Mouse (Mus musculus) MEL (cell line): ENCODE measurements at regions not wholly inside any gene's neighbourhood (a gene's known extent, or its start where the extent isn't known, plus 50 kb on each side); places are given as distances from the start of the nearest gene placed in this dataset.

Source experiments
- DNase-seq: peaks from one replicate; pipeline ENCODE4 v3.0.0; 2011; ENCODE audit warnings: low read depth, low spot score
- H3K27ac ChIP-seq: 2 replicates; pipeline ENCODE4 v1.5.1; 2012; ENCODE audit warnings: low read depth, mild to moderate bottlenecking, control low read depth, low read length, moderate library complexity; ENCODE audit not compliant: control insufficient read depth
- H3K27me3 ChIP-seq, 2 experiments: fragments of 150-350 bp in 1 of 2; sonication (generic) in 1 of 2; 2 replicates each; pipeline ENCODE4 v1.6.1; 2012; ENCODE audit warnings: low read length in 2 of 2, mild to moderate bottlenecking in 2 of 2, improper control_type of control experiment in 1 of 2, moderate library complexity in 1 of 2; ENCODE audit not compliant: insufficient read depth in 2 of 2, control insufficient read depth in 1 of 2
- H3K36me3 ChIP-seq, 2 experiments: 2 replicates each; pipeline ENCODE4 v1.6.1; 2012 to 2014; ENCODE audit warnings: low read length in 2 of 2, improper control_type of control experiment in 1 of 2, inconsistent platforms in 1 of 2, mild to moderate bottlenecking in 1 of 2; ENCODE audit not compliant: insufficient read depth in 2 of 2, control insufficient read depth in 1 of 2
- H3K4me1 ChIP-seq, 2 experiments: fragments of 150-350 bp in 1 of 2; sonication (generic) in 1 of 2; 2 replicates each; pipeline ENCODE4 v1.6.1; 2012; ENCODE audit warnings: low read length in 2 of 2, improper control_type of control experiment in 1 of 2, mild to moderate bottlenecking in 1 of 2; ENCODE audit not compliant: insufficient read depth in 2 of 2, control insufficient read depth in 1 of 2
- H3K4me3 ChIP-seq, 2 experiments: fragments of 150-350 bp in 1 of 2; sonication (generic) in 1 of 2; 2 replicates each; pipeline ENCODE4 v1.5.1; 2012; ENCODE audit warnings: low read depth in 2 of 2, low read length in 2 of 2, mild to moderate bottlenecking in 2 of 2, moderate library complexity in 2 of 2, control low read depth in 1 of 2, improper control_type of control experiment in 1 of 2; ENCODE audit not compliant: control insufficient read depth in 1 of 2, insufficient read depth in 1 of 2
- H3K79me2 ChIP-seq: 2 replicates; pipeline ENCODE4 v1.6.1; 2012; ENCODE audit warnings: mild to moderate bottlenecking, low read length, moderate library complexity; ENCODE audit not compliant: control insufficient read depth, poor library complexity, insufficient read depth
- H3K9ac ChIP-seq: 2 replicates; pipeline ENCODE4 v1.6.1; 2012; ENCODE audit warnings: low read depth, mild to moderate bottlenecking, control low read depth, low read length, moderate library complexity; ENCODE audit not compliant: control insufficient read depth, poor library complexity, severe bottlenecking
- H3K9me3 ChIP-seq: fragments of 150-350 bp; sonication (generic); replicated peaks from 2 replicates; pipeline ENCODE4 v1.6.1; 2012; ENCODE audit warnings: mild to moderate bottlenecking, low read length, improper control_type of control experiment, moderate library complexity; ENCODE audit not compliant: insufficient read depth
- BHLHE40 ChIP-seq: IDR thresholded peaks from 2 replicates; pipeline ENCODE4 v1.6.1; 2012; ENCODE audit warnings: low read depth, mild to moderate bottlenecking, inconsistent platforms, low read length, improper control_type of control experiment, borderline replicate concordance
- CHD2 ChIP-seq: IDR thresholded peaks from 2 replicates; pipeline ENCODE4 v1.6.1; 2011; ENCODE audit warnings: low read length, improper control_type of control experiment
- CTCF ChIP-seq, 3 experiments: IDR thresholded peaks in 2 of 3; conservative IDR thresholded peaks in 1 of 3; 2 replicates each; pipeline ENCODE4 v1.5.1; 2011 to 2012; ENCODE audit warnings: low read length in 3 of 3, low read depth in 2 of 3, mild to moderate bottlenecking in 2 of 3, improper control_type of control experiment in 1 of 3, inconsistent platforms in 1 of 3, mixed read lengths in 1 of 3, moderate library complexity in 1 of 3; ENCODE audit not compliant: control insufficient read depth in 1 of 3, insufficient read depth in 1 of 3, poor library complexity in 1 of 3, severe bottlenecking in 1 of 3
- E2F4 ChIP-seq: IDR thresholded peaks from 2 replicates; pipeline ENCODE4 v1.6.1; 2011; ENCODE audit warnings: low read depth, low read length, improper control_type of control experiment, borderline replicate concordance
- ELF1 ChIP-seq: IDR thresholded peaks from 2 replicates; pipeline ENCODE4 v1.6.1; 2014; ENCODE audit warnings: low read depth, mild to moderate bottlenecking, inconsistent platforms, low read length, improper control_type of control experiment, moderate library complexity
- ETS1 ChIP-seq: IDR thresholded peaks from 2 replicates; pipeline ENCODE4 v1.6.1; 2012; ENCODE audit warnings: low read depth, mild to moderate bottlenecking, inconsistent platforms, low read length, improper control_type of control experiment, moderate library complexity
- HCFC1 ChIP-seq: IDR thresholded peaks from 2 replicates; pipeline ENCODE4 v1.6.1; 2012; ENCODE audit warnings: low read depth, mild to moderate bottlenecking, inconsistent platforms, low read length, improper control_type of control experiment, moderate library complexity
- JUND ChIP-seq: IDR thresholded peaks from 2 replicates; pipeline ENCODE4 v1.6.1; 2011; ENCODE audit warnings: low read depth, mild to moderate bottlenecking, improper control_type of control experiment, low read length
- KAT2A ChIP-seq: conservative IDR thresholded peaks from 2 replicates; pipeline ENCODE4 v1.6.1; 2012; ENCODE audit warnings: low read depth, low read length, improper control_type of control experiment, inconsistent platforms
- MAFK ChIP-seq: IDR thresholded peaks from 2 replicates; pipeline ENCODE4 v1.6.1; 2011; ENCODE audit warnings: low read depth, mild to moderate bottlenecking, low read length, improper control_type of control experiment, borderline replicate concordance
- MAX ChIP-seq: IDR thresholded peaks from 2 replicates; pipeline ENCODE4 v1.6.1; 2011; ENCODE audit warnings: low read length, improper control_type of control experiment
- MXI1 ChIP-seq: IDR thresholded peaks from 2 replicates; pipeline ENCODE4 v1.6.1; 2011; ENCODE audit warnings: mild to moderate bottlenecking, low read depth, low read length, improper control_type of control experiment
- NELFE ChIP-seq: IDR thresholded peaks from 2 replicates; pipeline ENCODE4 v1.6.1; 2011; ENCODE audit warnings: low read depth, low read length, improper control_type of control experiment
- POLR2A ChIP-seq, 2 experiments: IDR thresholded peaks; 2 replicates each; pipeline ENCODE4 v1.6.1; 2011 to 2012; ENCODE audit warnings: low read length in 2 of 2, mild to moderate bottlenecking in 2 of 2, control low read depth in 1 of 2, improper control_type of control experiment in 1 of 2, low read depth in 1 of 2, moderate library complexity in 1 of 2; ENCODE audit not compliant: control insufficient read depth in 1 of 2, insufficient read depth in 1 of 2, poor library complexity in 1 of 2
- POLR2AphosphoS2 ChIP-seq: IDR thresholded peaks from 2 replicates; pipeline ENCODE4 v1.6.1; 2011; ENCODE audit warnings: low read length, improper control_type of control experiment
- RCOR1 ChIP-seq: IDR thresholded peaks from 2 replicates; pipeline ENCODE4 v1.6.1; 2012; ENCODE audit warnings: low read depth, mild to moderate bottlenecking, inconsistent platforms, low read length, improper control_type of control experiment
- TAL1 ChIP-seq: IDR thresholded peaks from 2 replicates; pipeline ENCODE4 v1.6.1; 2012; ENCODE audit warnings: mild to moderate bottlenecking, inconsistent platforms, low read length, moderate library complexity, mixed read lengths
- TCF12 ChIP-seq: IDR thresholded peaks from 2 replicates; pipeline ENCODE4 v1.6.1; 2014; ENCODE audit warnings: low read depth, mild to moderate bottlenecking, inconsistent platforms, low read length, improper control_type of control experiment, moderate library complexity
- UBTF ChIP-seq: IDR thresholded peaks from 2 replicates; pipeline ENCODE4 v1.6.1; 2012; ENCODE audit warnings: low read depth, mild to moderate bottlenecking, inconsistent platforms, low read length, improper control_type of control experiment, moderate library complexity, borderline replicate concordance; ENCODE audit not compliant: insufficient read depth
- USF2 ChIP-seq, 2 experiments: IDR thresholded peaks; 2 replicates each; pipeline ENCODE4 v1.6.1; 2011 to 2012; ENCODE audit warnings: improper control_type of control experiment in 2 of 2, low read length in 2 of 2, borderline replicate concordance in 1 of 2, inconsistent platforms in 1 of 2, low read depth in 1 of 2, mild to moderate bottlenecking in 1 of 2; ENCODE audit not compliant: insufficient read depth in 1 of 2
- ZMIZ1 ChIP-seq: IDR thresholded peaks from 2 replicates; pipeline ENCODE4 v1.6.1; 2012; ENCODE audit warnings: low read depth, mild to moderate bottlenecking, inconsistent platforms, low read length, improper control_type of control experiment, moderate library complexity
- ZNF384 ChIP-seq: IDR thresholded peaks from 2 replicates; pipeline ENCODE4 v1.6.1; 2012; ENCODE audit warnings: low read depth, mild to moderate bottlenecking, inconsistent platforms, low read length, improper control_type of control experiment

GRCm38 (mm10) chr12:26646141-26646540 lies 177.1 kb downstream of the Cmpk2 start:
- DNase-seq, result no peak
- H3K79me2 ChIP-seq, result no peaks in the 10 kb centered on the region
- no peak for TF ChIP-seq TCF12
- no peak for TF ChIP-seq KAT2A
- TF ChIP-seq E2F4, result no peak

GRCm38 (mm10) chr12:26635665-26636241 lies 166.7 kb downstream of the Cmpk2 start:
- no peak for DNase-seq
- Histone ChIP-seq H3K4me3 (no peak overlapping the region), H3K27ac (no peak overlapping the region), H3K27me3 (no peaks in the 10 kb centered on the region), H3K36me3 (no peaks in the 10 kb centered on the region), H3K9me3 (no peaks in the 10 kb centered on the region), H3K79me2 (no peaks in the 10 kb centered on the region), H3K9ac (no peak overlapping the region), H3K4me1 (no peaks in the 10 kb centered on the region)
- TF ChIP-seq ELF1, result no peak
- no peak for TF ChIP-seq BHLHE40
- no peak for TF ChIP-seq POLR2A (IDR thresholded peaks at IDR 0.05; ENCODE audit: control insufficient read depth in 1 of 2, insufficient read depth in 1 of 2, low read depth in 1 of 2, low read length in 2 of 2, poor library complexity in 1 of 2)
- TF ChIP-seq TAL1, result no peak
- TF ChIP-seq ZNF384, result no peak
- TF ChIP-seq USF2 (IDR thresholded peaks at IDR 0.05; ENCODE audit: borderline replicate concordance in 1 of 2, insufficient read depth in 1 of 2, low read depth in 1 of 2, low read length in 2 of 2), result no peak
- no peak for TF ChIP-seq MAX
- no peak for TF ChIP-seq JUND

More at GRCm38 (mm10) chr12:26646141-26646540, 177.1 kb downstream of the Cmpk2 start:
- Histone ChIP-seq H3K27ac (no peak overlapping the region), H3K36me3 (no peaks in the 10 kb centered on the region), H3K27me3 (no peaks in the 10 kb centered on the region), H3K9me3 (no peaks in the 10 kb centered on the region), H3K4me1 (no peaks in the 10 kb centered on the region), H3K9ac (no peak overlapping the region), H3K4me3 (no peak overlapping the region)

DNA sequence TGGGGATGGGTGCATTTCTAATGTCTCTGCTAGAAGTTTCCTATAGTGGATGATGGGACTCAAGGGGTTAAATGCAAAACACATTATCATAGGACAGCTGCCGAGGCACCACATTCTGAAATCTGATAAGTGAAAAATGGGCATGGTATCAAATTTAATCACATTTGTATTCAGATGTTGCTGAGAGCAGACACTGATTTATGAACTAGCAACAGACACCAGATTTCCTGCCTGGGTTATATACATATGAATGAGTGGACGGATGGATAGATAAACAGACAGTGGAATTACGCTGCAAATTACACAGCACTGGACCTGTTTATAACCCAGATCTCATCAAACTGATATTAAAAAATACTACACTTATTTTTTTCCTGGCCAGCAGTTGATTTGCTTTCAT lies 166.2 kb downstream of the Cmpk2 start:
- no peaks in the 10 kb centered on the region for H3K36me3 ChIP-seq
- no peaks in the 10 kb centered on the region for H3K4me1 ChIP-seq
- H3K4me3 ChIP-seq, result no peak overlapping the region
- TF ChIP-seq UBTF (no peak), RCOR1 (no peak), TAL1 (no peak), CTCF (IDR thresholded peaks at IDR 0.05 in 2 of 3, conservative IDR thresholded peaks at IDR 0.05 in 1 of 3; ENCODE audit: control insufficient read depth in 1 of 3, insufficient read depth in 1 of 3, low read depth in 2 of 3, low read length in 3 of 3, poor library complexity in 1 of 3, severe bottlenecking in 1 of 3) (no peak), ZMIZ1 (no peak), CHD2 (no peak), TCF12 (no peak), POLR2A (IDR thresholded peaks at IDR 0.05; ENCODE audit: control insufficient read depth in 1 of 2, insufficient read depth in 1 of 2, low read depth in 1 of 2, low read length in 2 of 2, poor library complexity in 1 of 2) (no peak), MAFK (no peak), HCFC1 (no peak), ETS1 (no peak), MXI1 (no peak), POLR2AphosphoS2 (no peak), ELF1 (no peak), E2F4 (no peak), NELFE (no peak)
- TF ChIP-seq, all 39 proteins: peak for 0
- Histone ChIP-seq H3K9me3 (no peaks in the 10 kb centered on the region), H3K27me3 (no peaks in the 10 kb centered on the region), H3K79me2 (no peaks in the 10 kb centered on the region), H3K9ac (no peak overlapping the region), H3K27ac (no peak overlapping the region)
- DNase-seq, result no peak
